Mouse (Mus musculus) frontal cortex, postnatal 14 days (tissue): ENCODE data around the gene Sbp.

Source experiments
- DNase-seq, 2 experiments: peaks; one replicate each; pipeline ENCODE4 v3.0.0; 2022; ENCODE audit warnings: low spot score in 2 of 2

The Sbp gene

DNA sequence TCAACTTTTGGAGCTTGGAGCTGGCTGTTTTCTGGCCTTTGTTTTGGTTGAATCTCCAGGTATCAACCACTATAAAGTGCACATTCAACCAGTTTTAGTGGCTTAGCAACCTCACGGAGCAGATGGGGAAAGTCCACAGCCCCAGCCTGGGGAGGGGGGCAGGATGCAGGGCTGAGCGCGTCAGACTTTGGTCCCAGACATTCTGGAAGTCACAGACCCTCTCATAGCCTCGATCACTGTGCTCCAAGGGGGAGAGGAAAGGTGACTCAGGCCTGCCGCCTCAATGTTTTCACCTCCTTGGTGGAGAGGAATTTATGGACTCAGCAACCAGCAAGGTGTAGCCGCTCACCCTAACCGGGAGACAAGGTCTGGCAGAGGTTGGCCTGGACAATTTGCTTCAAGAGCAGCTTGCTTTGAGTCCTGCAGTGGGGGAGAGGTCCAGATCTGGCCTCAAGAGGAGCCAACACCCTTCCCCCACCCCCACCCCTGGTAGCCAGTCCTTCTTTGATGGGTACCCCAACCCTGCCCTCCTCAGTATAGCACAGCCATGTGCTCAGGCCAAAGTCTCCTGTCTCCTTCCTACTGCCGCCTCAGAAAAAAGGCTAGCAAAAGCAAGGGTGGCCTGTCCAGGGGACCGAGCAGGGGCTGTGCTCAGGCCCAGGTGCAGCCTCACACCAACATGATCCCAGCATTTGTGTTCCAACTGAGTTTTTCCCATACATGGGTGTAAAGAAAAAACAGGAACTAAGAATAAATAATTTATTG lies 51.5 kb downstream of the Sbp start:
- no peak for DNase-seq

DNA sequence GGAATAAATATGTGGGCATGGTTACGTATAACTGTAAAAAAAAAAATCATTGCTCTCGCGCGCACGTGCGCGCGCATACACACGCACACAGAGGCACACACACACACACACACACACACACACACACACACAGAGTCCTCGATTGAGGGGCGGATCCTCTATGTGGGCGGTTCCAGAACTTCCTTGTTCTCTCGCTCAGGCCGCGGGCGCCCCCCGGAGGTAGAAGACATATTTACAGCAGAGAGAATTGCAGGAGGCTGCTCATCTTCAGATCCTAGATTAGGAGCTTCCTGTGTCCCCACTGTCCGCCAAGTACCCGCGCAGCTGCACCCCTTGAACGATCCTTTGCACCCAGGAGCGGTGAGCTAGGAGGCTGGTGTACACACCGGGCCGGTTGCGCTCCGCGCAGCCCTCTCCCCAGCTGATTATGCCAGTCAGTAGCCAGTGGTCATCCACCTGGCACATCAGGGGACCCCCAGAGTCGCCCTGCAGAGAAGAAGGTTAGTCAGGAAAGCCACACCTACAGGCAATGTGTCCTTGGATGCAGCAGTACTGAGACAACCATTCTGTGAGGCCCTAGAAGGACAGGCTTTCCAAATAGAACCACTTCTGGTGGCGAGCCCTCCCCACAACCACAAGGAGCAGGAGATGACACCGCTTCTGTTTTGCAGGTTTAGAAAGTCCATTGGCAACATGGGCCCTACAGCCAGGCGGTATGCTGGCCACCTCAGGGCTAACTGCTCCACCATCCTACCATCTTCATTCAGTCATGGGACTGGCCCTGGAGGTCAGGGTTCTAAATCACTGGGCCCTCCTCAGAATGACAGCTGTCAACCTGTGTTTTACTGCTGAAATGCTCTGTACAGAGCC lies 52.3 kb downstream of the Sbp start:
- DNase-seq, result peak; percentile 92 to 97

DNA sequence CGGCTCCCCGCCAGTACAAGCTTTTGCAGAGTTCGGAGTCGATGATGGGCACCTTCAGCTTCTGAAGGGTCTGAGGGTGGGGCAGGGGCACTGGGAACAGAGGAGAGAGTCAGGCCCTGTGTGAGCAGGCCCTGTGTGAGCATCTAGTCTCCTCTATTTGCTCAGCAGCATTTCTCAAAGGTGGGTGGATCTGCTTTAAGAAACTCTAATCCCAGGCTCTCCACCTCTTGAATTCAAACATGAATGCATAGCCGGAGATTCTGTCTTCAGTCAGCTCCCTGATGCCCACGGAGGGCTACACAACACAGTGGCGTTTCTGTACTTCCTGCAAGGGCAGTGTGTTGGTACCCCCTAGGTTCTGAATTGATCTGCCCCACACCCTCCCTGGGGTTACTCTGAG lies 53.2 kb downstream of the Sbp start:
- DNase-seq, result no peak
